Comparison of ENCODE assay signal across 8 mouse cellular contexts in the genomic region with DNA sequence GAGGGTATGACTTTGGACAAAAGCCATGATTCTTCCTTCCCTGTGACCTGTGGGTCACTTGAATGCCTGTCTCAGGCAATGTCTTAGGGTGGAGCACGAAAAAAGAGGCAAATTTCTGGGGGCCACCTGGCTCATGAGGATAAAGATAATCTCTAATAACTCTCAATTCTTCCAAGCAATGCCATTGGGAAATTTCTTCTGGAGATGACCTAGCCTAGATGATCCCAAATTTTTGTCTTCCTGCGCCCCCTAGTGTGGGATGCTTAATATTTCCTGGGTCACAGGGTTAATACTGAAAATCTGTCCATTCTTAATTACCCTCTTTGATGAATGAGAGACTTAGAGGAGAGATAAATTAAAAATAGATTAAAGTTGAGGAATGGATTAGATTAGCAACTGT.
DNase-seq lines count a peak whose midpoint lies in the region; ATAC-seq and TF ChIP-seq lines count a peak whose summit lies in the region.

No protein-coding gene starts in this region.

- no peak overlapping the region for H3K4me2 ChIP-seq in kidney, embryonic 14.5 days (replicated peaks; ENCODE audit: low read depth, low read length)
- no peak overlapping the region for H3K4me2 ChIP-seq in limb, embryonic 14.5 days (replicated peaks; ENCODE audit: low read depth, low read length, severe bottlenecking)

- no peak overlapping the region for H3K9ac ChIP-seq in kidney, embryonic 14.5 days (ENCODE audit: low read depth, low read length)
- no peak overlapping the region for H3K9ac ChIP-seq in limb, embryonic 14.5 days (ENCODE audit: low read depth, low read length, severe bottlenecking)

- H3K4me3 ChIP-seq in kidney, embryonic 14.5 days (ENCODE audit: low read length) = no peak overlapping the region
- H3K4me3 ChIP-seq in limb, embryonic 14.5 days (replicated peaks; ENCODE audit: low read length) = no peak overlapping the region

- H3K36me3 ChIP-seq in kidney, embryonic 14.5 days (ENCODE audit: control insufficient read depth, insufficient read depth, low read length) = no peaks in the 10 kb centered on the region
- H3K36me3 ChIP-seq in limb, embryonic 14.5 days (ENCODE audit: control insufficient read depth, insufficient read depth, low read length) = no peaks in the 10 kb centered on the region

- WGBS in kidney, embryonic 14.5 days = 10% methylated on average over 2 of the region's 2 CpGs
- WGBS in limb, embryonic 14.5 days = 10% methylated on average over 2 of the region's 2 CpGs

- H3K27me3 ChIP-seq in kidney, embryonic 14.5 days (ENCODE audit: control insufficient read depth, insufficient read depth, low read length) = no peaks in the 10 kb centered on the region
- no peaks in the 10 kb centered on the region for H3K27me3 ChIP-seq in limb, embryonic 14.5 days (ENCODE audit: control insufficient read depth, insufficient read depth, low read length)

- H3K9me3 ChIP-seq in kidney, embryonic 14.5 days (ENCODE audit: control insufficient read depth, low read length) = no peaks in the 10 kb centered on the region
- H3K9me3 ChIP-seq in limb, embryonic 14.5 days (ENCODE audit: control insufficient read depth, low read length) = no peaks in the 10 kb centered on the region

- TF ChIP-seq POLR2A in limb, embryonic 14.5 days (IDR thresholded peaks at IDR 0.05; ENCODE audit: borderline replicate concordance, extremely low read depth, insufficient read depth, insufficient read length) = no peak

- ATAC-seq in kidney, embryonic 14.5 days (ENCODE audit: low FRiP score, low TSS enrichment) = no peak
- ATAC-seq in limb, embryonic 14.5 days (ENCODE audit: low FRiP score, low read depth) = 0 out of 2 replicates have a peak, but pooled peaks have one; percentile 37

- peaks cover 7% of the 10 kb centered on the region; the same call in 1 of the 2 replicates for H3K4me1 ChIP-seq in kidney, embryonic 14.5 days (ENCODE audit: control insufficient read depth, insufficient read depth, low read length)
- H3K4me1 ChIP-seq in limb, embryonic 14.5 days (ENCODE audit: control insufficient read depth, insufficient read depth, low read length) = no peaks in the 10 kb centered on the region

- H3K27ac ChIP-seq in kidney, embryonic 14.5 days (ENCODE audit: low read depth, low read length) = no peak overlapping the region
- H3K27ac ChIP-seq in limb, embryonic 14.5 days (replicated peaks; ENCODE audit: low read depth, low read length) = no peak overlapping the region

- DNase-seq in kidney, adult 9 months = peak; percentile 65
- peak; percentile 22 for DNase-seq in ES-CJ7 (ENCODE audit: low read depth, low spot score)
- DNase-seq in cerebellum, adult 11-12 months = peak; percentile 53
- peak; percentile 23 to 59 for DNase-seq in heart, adult 9 months (ENCODE audit: low spot score in 2 of 2)
- peak; percentile 36 for DNase-seq in limb, embryonic 14.5 days (ENCODE audit: low spot score)
- peak; percentile 81 for DNase-seq in retina, postnatal 1 day
- DNase-seq in right cerebral cortex, postnatal 25 days = no peak
